Mouse (Mus musculus): ENCODE measurements around the gene Arhgap33. TPM values are rescaled to one million over a fixed set of nuclear protein-coding genes. Genes with fewer than 3 reads are reported as not detected.
A peak's percentile ranks its signal among the peaks of the same experiment; 100 is the strongest.
"Not testable (repeated sequence)": the region's sequence is repeated elsewhere in the genome, so short reads cannot be mapped to it uniquely, and the experiment has no call there.

The Arhgap33 gene
- total RNA-seq, 1 experiment from 2014 or later: 10.3 TPM

DNA sequence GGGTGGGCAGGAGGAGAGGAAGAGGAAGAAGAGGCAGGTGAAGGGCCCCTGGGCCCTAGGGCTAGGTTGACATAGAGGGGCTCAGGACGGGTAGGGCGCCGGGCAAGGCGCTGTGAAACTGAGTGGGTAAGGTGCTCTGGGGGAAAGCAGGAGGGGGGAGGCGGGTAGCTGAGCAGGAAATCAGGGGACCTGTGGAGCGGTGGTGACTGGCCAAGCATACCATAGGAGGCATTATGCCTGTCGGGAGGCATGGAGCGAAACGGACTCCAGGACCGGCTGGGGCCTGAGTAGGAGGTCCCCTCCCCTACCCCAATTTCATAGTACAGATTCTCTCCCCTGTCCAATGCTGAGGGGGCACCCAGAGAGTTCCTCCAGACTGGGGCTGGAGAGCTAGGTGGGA is 12.0 kb downstream of the Arhgap33 start:
- ATAC-seq (replicated peaks in 1 of 2; ENCODE audit: insufficient read depth in 1 of 2, low FRiP score in 2 of 2, low TSS enrichment in 1 of 2, low read depth in 1 of 2, poor library complexity in 2 of 2, severe bottlenecking in 2 of 2): no peak

DNA sequence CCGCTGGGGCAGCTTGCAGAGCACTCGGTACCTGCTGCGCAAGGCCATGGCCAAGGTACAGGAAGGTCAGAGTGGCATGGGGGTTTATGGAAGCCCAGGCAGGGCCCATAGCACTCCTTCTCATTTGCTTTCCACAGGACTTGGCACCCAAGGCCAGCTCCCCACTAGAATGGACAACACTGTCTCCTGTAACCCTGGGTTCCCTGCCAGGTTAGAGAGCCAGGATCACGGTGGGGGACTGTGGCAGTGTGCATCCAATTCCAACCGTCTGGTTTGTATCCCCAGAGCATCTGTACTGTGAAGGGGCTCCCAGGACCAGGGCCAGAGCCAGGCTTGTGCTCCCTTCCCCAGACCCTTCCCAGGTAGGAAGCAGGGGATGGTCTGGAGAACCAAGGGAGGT is 14.0 kb downstream of the Arhgap33 start:
- ATAC-seq (replicated peaks in 1 of 2; ENCODE audit: insufficient read depth in 1 of 2, low FRiP score in 2 of 2, low TSS enrichment in 1 of 2, low read depth in 1 of 2, poor library complexity in 2 of 2, severe bottlenecking in 2 of 2): no peak

DNA sequence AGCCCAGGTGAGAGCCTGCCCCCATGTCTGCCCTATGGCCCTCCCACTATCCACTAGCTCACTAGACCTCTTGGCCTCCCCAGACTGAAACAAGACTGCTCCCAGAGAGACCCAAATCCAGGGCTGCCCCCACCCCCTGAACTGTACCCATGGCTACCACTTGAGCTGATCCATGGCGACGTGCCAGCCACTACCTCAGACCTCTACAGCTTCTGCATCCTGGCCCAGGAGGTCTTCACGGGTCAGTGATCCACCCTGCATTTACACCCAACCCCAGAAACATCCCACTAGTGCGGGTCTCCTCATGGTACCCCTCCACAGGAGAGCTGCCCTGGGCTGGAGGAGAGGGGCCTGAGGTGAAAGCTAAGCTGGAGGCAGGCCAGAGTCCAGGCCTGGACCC is 14.5 kb downstream of the Arhgap33 start:
- no peak for ATAC-seq (replicated peaks in 1 of 2; ENCODE audit: insufficient read depth in 1 of 2, low FRiP score in 2 of 2, low TSS enrichment in 1 of 2, low read depth in 1 of 2, poor library complexity in 2 of 2, severe bottlenecking in 2 of 2)

DNA sequence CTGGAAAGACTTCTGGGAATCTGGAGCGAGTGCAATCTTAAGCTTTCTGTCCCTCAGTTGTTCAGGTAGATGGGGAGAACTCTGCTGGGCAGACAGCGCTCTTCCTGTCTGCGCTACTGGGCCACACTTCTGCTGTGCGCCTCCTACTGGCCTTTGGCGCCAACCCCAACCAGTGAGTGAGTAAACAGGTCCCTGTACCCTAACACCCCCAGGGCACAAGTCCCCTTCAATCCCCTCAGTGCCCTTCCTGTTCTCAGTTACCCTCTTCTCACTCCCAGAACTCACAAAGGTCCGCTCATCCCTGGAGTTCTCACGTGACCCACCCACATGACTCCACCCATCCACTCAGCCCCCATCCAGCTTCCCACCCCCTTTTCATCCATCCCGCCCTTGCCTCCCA is 16.5 kb downstream of the Arhgap33 start:
- no peak for ATAC-seq (replicated peaks in 1 of 2; ENCODE audit: insufficient read depth in 1 of 2, low FRiP score in 2 of 2, low TSS enrichment in 1 of 2, low read depth in 1 of 2, poor library complexity in 2 of 2, severe bottlenecking in 2 of 2)

DNA sequence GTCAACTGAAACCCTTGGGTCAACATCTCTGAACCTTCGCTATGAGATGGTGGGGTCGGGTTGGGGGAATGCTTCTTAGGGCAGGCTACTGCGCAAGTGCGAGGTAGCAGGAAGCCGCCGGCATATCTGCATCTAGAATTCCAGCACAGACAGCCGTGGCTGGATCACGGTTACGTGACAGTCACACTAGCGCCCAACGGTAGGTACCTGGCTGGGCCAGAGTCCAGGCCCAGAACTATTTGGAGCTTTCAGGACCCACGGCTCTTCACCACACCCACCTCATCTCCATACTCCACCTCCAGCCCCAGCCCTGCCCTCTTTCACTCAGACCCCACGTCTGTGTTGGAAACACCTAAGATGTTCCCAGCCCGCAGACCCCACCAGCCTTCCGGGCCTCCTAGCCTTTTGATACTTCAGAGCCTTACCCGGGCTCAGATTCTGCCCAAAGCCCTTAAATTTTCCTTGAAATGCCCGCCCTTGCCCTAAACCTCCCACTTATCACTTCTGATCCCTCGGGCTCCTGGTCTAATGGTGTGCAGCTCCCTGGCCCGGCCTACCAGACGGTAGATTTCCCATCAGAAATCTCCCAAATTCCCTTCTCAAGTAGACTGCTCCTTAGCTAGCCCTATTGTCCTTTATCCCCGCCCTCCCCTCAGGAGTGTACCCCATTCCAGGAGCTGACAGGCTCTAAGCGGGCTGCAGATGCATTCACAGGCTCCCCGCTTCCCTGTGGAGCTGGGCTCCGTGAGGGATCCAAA is 19.7 kb downstream of the Arhgap33 start:
- ATAC-seq (replicated peaks in 1 of 2; ENCODE audit: insufficient read depth in 1 of 2, low FRiP score in 2 of 2, low TSS enrichment in 1 of 2, low read depth in 1 of 2, poor library complexity in 2 of 2, severe bottlenecking in 2 of 2): no peak

DNA sequence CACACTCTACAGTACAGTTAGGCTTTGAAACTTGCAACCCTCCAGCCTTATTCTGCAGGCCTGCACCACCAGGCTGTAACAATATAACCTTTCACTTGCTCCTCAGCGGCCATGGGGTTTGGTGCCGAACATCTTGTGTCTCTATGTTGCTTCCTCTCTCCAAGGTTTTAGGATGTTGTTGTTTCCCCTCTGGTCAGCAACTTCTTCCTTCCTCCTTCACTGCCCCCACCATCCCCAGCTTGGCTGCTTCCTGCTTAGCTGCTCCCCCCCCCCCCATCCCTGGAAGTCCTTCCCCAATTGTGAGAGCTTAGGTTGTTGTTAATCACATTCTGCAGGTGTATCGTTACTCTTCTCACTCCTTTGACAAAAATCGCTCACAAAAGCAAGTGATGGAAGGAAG is 26.8 kb downstream of the Arhgap33 start:
- no peak for ATAC-seq (replicated peaks in 1 of 2; ENCODE audit: insufficient read depth in 1 of 2, low FRiP score in 2 of 2, low TSS enrichment in 1 of 2, low read depth in 1 of 2, poor library complexity in 2 of 2, severe bottlenecking in 2 of 2)

- ATAC-seq (replicated peaks in 1 of 2; ENCODE audit: insufficient read depth in 1 of 2, low FRiP score in 2 of 2, low TSS enrichment in 1 of 2, low read depth in 1 of 2, poor library complexity in 2 of 2, severe bottlenecking in 2 of 2): not testable (repeated sequence)
Observed at GRCm38 (mm10) chr7:30501159-30501558, 33.7 kb downstream of the Arhgap33 start.

DNA sequence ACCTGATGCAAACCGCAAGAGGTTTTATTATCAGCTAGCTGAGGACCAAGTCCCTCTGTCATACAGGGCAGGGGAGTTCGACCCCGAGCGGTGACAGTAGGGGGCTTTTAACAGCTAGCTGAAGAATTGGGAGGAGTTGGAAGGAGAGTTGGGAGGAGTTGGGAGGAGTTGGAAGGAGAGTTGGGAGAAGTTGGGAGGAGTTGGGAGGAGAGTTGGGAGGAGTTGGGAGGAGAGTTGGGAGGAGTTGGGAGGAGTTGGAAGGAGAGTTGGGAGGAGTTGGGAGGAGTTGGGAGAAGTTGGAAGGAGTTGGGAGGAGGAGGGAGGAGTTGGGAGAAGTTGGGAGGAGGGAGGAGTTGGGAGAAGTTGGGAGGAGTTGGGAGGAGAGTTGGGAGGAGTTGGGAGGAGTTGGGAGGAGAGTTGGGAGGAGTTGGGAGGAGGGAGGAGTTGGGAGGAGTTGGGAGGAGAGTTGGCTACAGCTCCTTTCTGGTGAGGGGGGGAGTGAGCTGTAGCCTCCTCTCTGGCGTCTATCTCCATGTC is 39.3 kb downstream of the Arhgap33 start:
- not testable (repeated sequence) for ATAC-seq (replicated peaks in 1 of 2; ENCODE audit: insufficient read depth in 1 of 2, low FRiP score in 2 of 2, low TSS enrichment in 1 of 2, low read depth in 1 of 2, poor library complexity in 2 of 2, severe bottlenecking in 2 of 2)

- no peak; a peak in 1 of 4 replicates for ATAC-seq (replicated peaks in 1 of 2; ENCODE audit: insufficient read depth in 1 of 2, low FRiP score in 2 of 2, low TSS enrichment in 1 of 2, low read depth in 1 of 2, poor library complexity in 2 of 2, severe bottlenecking in 2 of 2)
Observed at GRCm38 (mm10) chr7:30493401-30493931, 41.4 kb downstream of the Arhgap33 start, which contains the start of gene Prodh2. Gene Prodh2 (plus strand): TSS chr7:30493622.

- peak; percentile 51 to 59; a peak in 2 of 4 replicates for ATAC-seq (replicated peaks in 1 of 2; ENCODE audit: insufficient read depth in 1 of 2, low FRiP score in 2 of 2, low TSS enrichment in 1 of 2, low read depth in 1 of 2, poor library complexity in 2 of 2, severe bottlenecking in 2 of 2)
Observed at GRCm38 (mm10) chr7:30492765-30493164, 42.1 kb downstream of the Arhgap33 start.

GRCm38 (mm10) chr7:30490957-30491307 is 43.9 kb downstream of the Arhgap33 start:
- ATAC-seq (replicated peaks in 1 of 2; ENCODE audit: insufficient read depth in 1 of 2, low FRiP score in 2 of 2, low TSS enrichment in 1 of 2, low read depth in 1 of 2, poor library complexity in 2 of 2, severe bottlenecking in 2 of 2): no peak

DNA sequence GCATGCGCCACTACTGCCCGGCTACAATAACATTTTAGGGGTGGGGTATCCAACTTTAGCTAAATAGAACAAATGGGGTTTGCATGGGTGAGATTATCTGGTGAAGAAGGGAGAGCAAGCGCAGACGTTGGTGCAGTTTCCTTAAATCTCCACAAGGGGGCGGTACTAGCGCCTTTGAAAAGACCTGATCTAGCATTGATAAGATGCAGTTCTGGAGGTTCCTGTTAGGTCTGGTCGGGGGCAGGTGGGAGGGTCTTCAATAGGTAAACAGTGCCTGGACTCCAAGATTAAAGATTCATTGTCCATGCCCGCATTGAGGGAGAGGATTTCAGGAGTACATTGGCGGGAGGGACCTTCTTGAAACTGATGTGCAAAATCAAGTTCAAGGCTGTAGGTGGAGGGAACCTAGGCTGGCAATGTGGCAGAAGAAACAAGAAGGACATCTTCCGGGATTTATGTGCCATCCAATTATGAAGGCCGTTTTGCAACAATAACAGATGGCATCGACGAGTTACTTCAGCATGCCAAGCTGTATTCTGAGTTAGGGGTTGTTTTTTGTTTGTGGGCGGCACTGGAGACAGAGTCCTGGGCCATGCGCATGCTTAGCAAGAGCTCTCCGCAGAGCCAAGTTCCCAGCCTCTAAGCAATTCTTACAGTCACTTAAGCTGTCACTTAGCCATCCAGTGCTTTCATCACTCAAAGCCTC is 44.5 kb downstream of the Arhgap33 start:
- no peak for ATAC-seq (replicated peaks in 1 of 2; ENCODE audit: insufficient read depth in 1 of 2, low FRiP score in 2 of 2, low TSS enrichment in 1 of 2, low read depth in 1 of 2, poor library complexity in 2 of 2, severe bottlenecking in 2 of 2)

- 0 out of 4 replicates have a peak, but pooled peaks of 1 of the 2 experiments have one; percentile 32 for ATAC-seq (replicated peaks in 1 of 2; ENCODE audit: insufficient read depth in 1 of 2, low FRiP score in 2 of 2, low TSS enrichment in 1 of 2, low read depth in 1 of 2, poor library complexity in 2 of 2, severe bottlenecking in 2 of 2)
Observed at GRCm38 (mm10) chr7:30484250-30484649, 50.6 kb downstream of the Arhgap33 start.

GRCm38 (mm10) chr7:30477415-30478381 is 57.2 kb downstream of the Arhgap33 start:
- no peak for ATAC-seq (replicated peaks in 1 of 2; ENCODE audit: insufficient read depth in 1 of 2, low FRiP score in 2 of 2, low TSS enrichment in 1 of 2, low read depth in 1 of 2, poor library complexity in 2 of 2, severe bottlenecking in 2 of 2)

GRCm38 (mm10) chr7:30476136-30476535 is 58.7 kb downstream of the Arhgap33 start:
- not testable (repeated sequence) for ATAC-seq (replicated peaks in 1 of 2; ENCODE audit: insufficient read depth in 1 of 2, low FRiP score in 2 of 2, low TSS enrichment in 1 of 2, low read depth in 1 of 2, poor library complexity in 2 of 2, severe bottlenecking in 2 of 2)

DNA sequence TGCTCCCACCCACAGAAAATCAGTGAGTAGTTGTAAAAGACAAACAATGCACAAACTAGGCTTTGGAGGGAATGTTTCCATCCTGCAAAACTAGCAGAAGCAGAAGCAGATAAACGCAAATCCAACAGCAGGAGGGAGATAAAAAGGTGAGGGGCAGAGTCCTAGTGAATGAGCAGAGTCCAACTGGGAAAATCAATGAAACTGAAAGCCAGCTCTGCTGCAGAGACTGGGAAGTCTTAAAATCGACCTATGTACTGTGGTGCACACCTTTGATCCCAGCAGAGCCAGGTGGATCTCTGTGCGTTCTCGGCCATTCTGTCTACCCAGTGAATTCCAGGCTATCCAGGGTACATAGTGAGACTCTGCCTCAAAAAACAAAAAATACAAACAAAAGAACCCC is 59.9 kb downstream of the Arhgap33 start:
- no peak for ATAC-seq (replicated peaks in 1 of 2; ENCODE audit: insufficient read depth in 1 of 2, low FRiP score in 2 of 2, low TSS enrichment in 1 of 2, low read depth in 1 of 2, poor library complexity in 2 of 2, severe bottlenecking in 2 of 2)

DNA sequence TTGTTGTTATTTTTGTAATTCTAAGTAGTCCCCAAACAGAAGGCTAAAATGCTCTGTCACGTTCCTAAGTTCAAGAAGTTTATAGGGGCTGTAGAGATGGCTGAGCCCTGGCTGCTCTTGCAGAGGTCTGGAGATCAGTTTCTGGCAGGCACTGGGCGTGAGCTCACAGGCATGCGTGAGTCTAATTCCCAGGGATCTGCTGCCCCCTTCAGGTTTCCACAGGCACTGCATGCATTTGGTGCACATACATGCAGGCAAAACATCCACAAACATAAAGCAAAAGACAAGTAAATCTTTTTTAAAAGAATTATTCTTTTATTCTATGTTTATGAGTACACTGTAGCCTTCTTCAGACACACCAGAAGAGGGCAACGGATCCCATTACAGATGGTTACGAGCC is 62.4 kb downstream of the Arhgap33 start:
- peak; percentile 32 to 68; a peak in 2 of 4 replicates for ATAC-seq (replicated peaks in 1 of 2; ENCODE audit: insufficient read depth in 1 of 2, low FRiP score in 2 of 2, low TSS enrichment in 1 of 2, low read depth in 1 of 2, poor library complexity in 2 of 2, severe bottlenecking in 2 of 2)
